8 mouse cellular contexts compared by ENCODE assay signal in the genomic region with DNA sequence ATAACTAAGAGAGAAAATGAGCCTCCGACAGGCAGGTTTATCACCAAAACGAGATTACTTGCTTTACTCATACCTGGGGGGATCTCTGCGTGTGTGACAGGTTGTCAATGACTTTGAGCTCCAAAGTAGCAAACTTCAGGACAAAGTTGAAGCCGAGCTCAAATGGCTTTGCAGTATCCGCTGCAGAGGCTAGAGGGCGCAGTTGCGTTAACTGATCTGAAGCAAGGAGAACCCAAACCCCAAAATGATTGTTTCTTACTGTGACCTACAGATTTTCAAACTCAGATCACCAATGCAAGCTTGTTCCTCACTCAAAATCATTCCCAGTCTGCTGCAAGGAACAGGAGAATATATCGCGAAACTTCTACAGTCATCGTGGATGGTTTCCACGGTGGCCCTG. TPM values are rescaled to one million over a fixed set of nuclear protein-coding genes. Genes with fewer than 3 reads are reported as not detected.
DNase-seq lines count a peak whose midpoint lies in the region; ATAC-seq lines count a peak whose summit lies in the region.

No protein-coding gene starts in this region.

- peak; percentile 35 for DNase-seq in CD4-positive, CD25-positive, alpha-beta regulatory T cell, adult 2 months (ENCODE audit: low read depth, low spot score)
- DNase-seq in NIH3T3 (ENCODE audit: low read depth), result peak; percentile 86
- DNase-seq in cerebellum, postnatal 25 days, result peak; percentile 79 to 88
- DNase-seq in heart, adult 8-10 months (ENCODE audit: low spot score), result peak; percentile 69
- peak; percentile 73 to 77 for DNase-seq in layer of hippocampus, postnatal 36 days
- peak; percentile 69 for DNase-seq in mesoderm, embryonic 11.5 days (ENCODE audit: low read depth, low spot score)
- DNase-seq in splenic B cell, adult 2 months (ENCODE audit: low read depth, low spot score), result peak; percentile 58

- no peaks in the 10 kb centered on the region for H3K36me3 ChIP-seq in splenic B cell, adult 2 months (ENCODE audit: control insufficient read depth, insufficient read depth, low read length, poor library complexity, severe bottlenecking)

- no peaks in the 10 kb centered on the region for H3K27me3 ChIP-seq in splenic B cell, adult 2 months (ENCODE audit: control insufficient read depth, insufficient read depth, low read length, poor library complexity, severe bottlenecking)

- no peak for ATAC-seq in CD4-positive, CD25-positive, alpha-beta regulatory T cell, adult 4 months

RNA-seq across cellular contexts. Expression of gene Fer, which starts 59.3 kb away (rescaled TPM):
- polyA plus RNA-seq in CD4-positive, CD25-positive, alpha-beta regulatory T cell, adult 4 months (2017; shearing (Covaris generic)), result under 1 TPM; 0.44 to 0.54 TPM
- total RNA-seq in heart, adult 8-10 months (2022), result 10 to 100 TPM; 17.1 to 21.6 (median 18.4) TPM
- 10 to 100 TPM; 32.4 to 34.9 TPM for total RNA-seq in layer of hippocampus, postnatal 36 days (2021)

RNA-seq across cellular contexts. Expression of gene A930002H24Rik, which starts 60.0 kb away (rescaled TPM):
- not detected for polyA plus RNA-seq in CD4-positive, CD25-positive, alpha-beta regulatory T cell, adult 4 months (2017; shearing (Covaris generic))
- under 1 TPM in 1 of 4 experiments, not detected in 3; 0.81 TPM for total RNA-seq in heart, adult 8-10 months (2022)
- total RNA-seq in layer of hippocampus, postnatal 36 days (2021), result not detected

Comparison
In these comparisons a context has a peak if more than half of its experiments do, and no peak if none do; other contexts are left out.
1. DNase-seq: peak in every context shown above with its lines; median percentile 86 in NIH3T3; 84 in cerebellum, postnatal 25 days; 75 in layer of hippocampus, postnatal 36 days; 69 in heart, adult 8-10 months; 69 in mesoderm, embryonic 11.5 days; 58 in splenic B cell, adult 2 months; 35 in CD4-positive, CD25-positive, alpha-beta regulatory T cell, adult 2 months.